Mouse (Mus musculus) myocyte (in vitro differentiated cells): ENCODE measurements at regions not wholly inside any gene's neighbourhood (a gene's known extent, or its start where the extent isn't known, plus 50 kb on each side); places are given as distances from the start of the nearest gene placed in this dataset.

ENCODE experiments used
- POLR2A ChIP-seq: IDR thresholded peaks from one replicate; pipeline ENCODE4 v1.6.1; 2011; ENCODE audit warnings: low read depth, mild to moderate bottlenecking, control low read depth, moderate library complexity; ENCODE audit not compliant: insufficient read length
- POLR2AphosphoS2 ChIP-seq: IDR thresholded peaks from one replicate; pipeline ENCODE4 v1.6.1; 2011; ENCODE audit warnings: low read depth, control low read depth; ENCODE audit not compliant: insufficient read length

DNA sequence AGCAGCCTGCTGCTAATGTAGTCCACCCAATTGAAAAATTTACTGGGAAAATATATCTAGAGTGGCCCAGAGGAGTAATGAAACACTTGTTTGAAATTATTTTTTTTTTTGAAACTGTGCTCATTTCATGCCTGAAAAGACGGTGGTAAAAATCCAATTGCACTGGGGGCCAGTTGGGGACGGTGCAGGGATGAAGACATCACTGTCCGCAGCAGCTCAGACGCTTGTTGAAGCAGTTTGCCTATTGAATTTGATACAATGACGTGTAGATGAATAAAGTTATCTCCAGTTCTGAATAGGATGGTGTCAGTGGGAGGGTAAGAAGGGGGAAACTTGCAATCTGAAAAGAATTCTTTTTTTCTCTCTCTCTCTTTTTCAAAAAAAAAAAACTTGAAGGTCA is 200.5 kb downstream of the Nr2f2 start:
- TF ChIP-seq POLR2AphosphoS2 (no peak), POLR2A (no peak)
